Mouse (Mus musculus) limb, embryonic 10.5 days (tissue): ENCODE measurements around the gene Wnt9a. TPM values are rescaled to one million over a fixed set of nuclear protein-coding genes. Genes with fewer than 3 reads are reported as not detected.
A peak's percentile ranks its signal among the peaks of the same experiment; 100 is the strongest.
"Not testable (repeated sequence)": the region's sequence is repeated elsewhere in the genome, so short reads cannot be mapped to it uniquely, and the experiment has no call there.

Source experiments
- DNase-seq: peaks from one replicate; pipeline ENCODE4 v3.0.0-alpha.2; 2017; ENCODE audit warnings: low spot score
- H3K27ac ChIP-seq: fragments of 300-500 bp; sonication (generic); 2 replicates; pipeline ENCODE4 v1.5.1; 2016; ENCODE audit warnings: mild to moderate bottlenecking
- H3K27me3 ChIP-seq: fragments of 300-500 bp; sonication (generic); 2 replicates; pipeline ENCODE4 v1.6.1; 2016; ENCODE audit warnings: low read depth, mild to moderate bottlenecking; ENCODE audit not compliant: poor library complexity, severe bottlenecking
- H3K36me3 ChIP-seq: fragments of 300-500 bp; sonication (generic); 2 replicates; pipeline ENCODE4 v1.6.1; 2016; ENCODE audit warnings: mild to moderate bottlenecking, moderate library complexity
- H3K4me1 ChIP-seq: fragments of 300-500 bp; sonication (generic); 2 replicates; pipeline ENCODE4 v1.6.1; 2016
- H3K4me3 ChIP-seq: fragments of 300-500 bp; sonication (generic); 2 replicates; pipeline ENCODE4 v1.5.1; 2016; ENCODE audit warnings: mild to moderate bottlenecking, moderate library complexity
- H3K9me3 ChIP-seq: fragments of 300-500 bp; sonication (generic); replicated peaks from 2 replicates; pipeline ENCODE4 v1.6.1; 2016; ENCODE audit warnings: mild to moderate bottlenecking
- WGBS: fragments of 180-500 bp; shearing (Covaris S2); methylation state at CpG from one replicate; pipeline ENCODE4 v1.1.7; 2016; 5-methylcytosine and 5-hydroxymethylcytosine counted together
- microRNA-seq: library from miRNA; unstranded; fragments of <30 nt; microRNA quantifications from one replicate; pipeline ENCODE4, GENCODE M21; 2017
- polyA plus RNA-seq: library from polyadenylated mRNA; unstranded; fragments of >200 nt; fragmentation: Nextera tagmentation; extraction: Ambion mirVana; gene quantifications from 2 replicates; pipeline ENCODE4 v1.2.1, GENCODE M21; 2016

The Wnt9a gene
- polyA plus RNA-seq, 1 experiment from 2014 or later = 1.8 TPM

- H3K4me3 ChIP-seq = no peak overlapping the region
- no peak for DNase-seq
- no peak overlapping the region for H3K27ac ChIP-seq
- no peaks in the 10 kb centered on the region for H3K9me3 ChIP-seq
- 86% methylated on average over 9 of the region's 9 CpGs for WGBS
- peaks cover 38% of the 10 kb centered on the region for H3K4me1 ChIP-seq
- H3K36me3 ChIP-seq = no peaks in the 10 kb centered on the region
- H3K27me3 ChIP-seq = no peaks in the 10 kb centered on the region; the same call in none of the 2 replicates
Measured at GRCm38 (mm10) chr11:59361291-59361690, 54.6 kb downstream of the Wnt9a start.

- H3K4me1 ChIP-seq = peaks cover 26% of the 10 kb centered on the region; the same call in 1 of the 2 replicates
- peak overlapping the region; percentile 59; the same call in 1 of the 2 replicates for H3K27ac ChIP-seq
- DNase-seq = no peak
- no peak overlapping the region for H3K4me3 ChIP-seq
- H3K36me3 ChIP-seq = no peaks in the 10 kb centered on the region
- H3K9me3 ChIP-seq = no peaks in the 10 kb centered on the region
- no peaks in the 10 kb centered on the region; the same call in 1 of the 2 replicates for H3K27me3 ChIP-seq
- WGBS = 86% methylated on average over 9 of the region's 9 CpGs
Measured at GRCm38 (mm10) chr11:59364007-59364406, 57.3 kb downstream of the Wnt9a start.

- H3K27me3 ChIP-seq = no peaks in the 10 kb centered on the region; the same call in 1 of the 2 replicates
- peak overlapping the region; percentile 59; the same call in 1 of the 2 replicates for H3K27ac ChIP-seq
- peaks cover 26% of the 10 kb centered on the region; the same call in 1 of the 2 replicates for H3K4me1 ChIP-seq
- DNase-seq = no peak
- WGBS = 54% methylated on average over 3 of the region's 3 CpGs
- H3K4me3 ChIP-seq = no peak overlapping the region
- H3K36me3 ChIP-seq = no peaks in the 10 kb centered on the region
- H3K9me3 ChIP-seq = no peaks in the 10 kb centered on the region
Measured at GRCm38 (mm10) chr11:59364417-59364816, 57.7 kb downstream of the Wnt9a start.

- Histone ChIP-seq H3K4me3 (no peak overlapping the region), H3K4me1 (peaks cover 26% of the 10 kb centered on the region; the same call in 1 of the 2 replicates), H3K27me3 (no peaks in the 10 kb centered on the region; the same call in 1 of the 2 replicates), H3K9me3 (no peaks in the 10 kb centered on the region), H3K36me3 (no peaks in the 10 kb centered on the region), H3K27ac (no peak overlapping the region)
- WGBS = 83% methylated on average over 3 of the region's 3 CpGs
- DNase-seq = no peak
Measured at GRCm38 (mm10) chr11:59366031-59366430, 59.3 kb downstream of the Wnt9a start.

GRCm38 (mm10) chr11:59366633-59367032, 59.9 kb downstream of the Wnt9a start:
- peaks cover 26% of the 10 kb centered on the region; the same call in 1 of the 2 replicates for H3K4me1 ChIP-seq
- WGBS = 35% methylated on average over 3 of the region's 3 CpGs
- no peak overlapping the region for H3K27ac ChIP-seq
- no peak overlapping the region for H3K4me3 ChIP-seq
- no peaks in the 10 kb centered on the region; the same call in 1 of the 2 replicates for H3K27me3 ChIP-seq
- DNase-seq = peak; percentile 51
- H3K36me3 ChIP-seq = no peaks in the 10 kb centered on the region
- no peaks in the 10 kb centered on the region for H3K9me3 ChIP-seq

- not testable (repeated sequence) for H3K4me3 ChIP-seq
- 84% methylated on average over 4 of the region's 4 CpGs for WGBS
Measured at GRCm38 (mm10) chr11:59367955-59368354, 61.2 kb downstream of the Wnt9a start.

GRCm38 (mm10) chr11:59369848-59370247, 63.1 kb downstream of the Wnt9a start:
- WGBS = 79% methylated on average over 11 of the region's 11 CpGs
- Histone ChIP-seq H3K4me1 (peaks cover 7% of the 10 kb centered on the region; the same call in 1 of the 2 replicates), H3K4me3 (no peak overlapping the region)

More at GRCm38 (mm10) chr11:59367955-59368354, 61.2 kb downstream of the Wnt9a start:
- not testable (repeated sequence) for H3K27ac ChIP-seq, H3K9me3 ChIP-seq, H3K36me3 ChIP-seq, DNase-seq, H3K27me3 ChIP-seq
- peaks cover 20% of the 10 kb centered on the region; the same call in 1 of the 2 replicates for H3K4me1 ChIP-seq

GRCm38 (mm10) chr11:59375475-59375874, 68.7 kb downstream of the Wnt9a start, which contains the start of gene Prss38:
Prss38 (minus strand) TSS chr11:59375657.
- H3K27ac ChIP-seq = 0 out of 2 replicates have a peak within 1 kb of the TSS, but pooled peaks have one; percentile 17
- H3K36me3 ChIP-seq = no peaks in the 10 kb centered on the region
- H3K9me3 ChIP-seq = no peaks in the 10 kb centered on the region
- 78% methylated on average over 16 of the region's 16 CpGs for WGBS
- DNase-seq = no peak
- no peaks in the 10 kb centered on the region for H3K4me1 ChIP-seq
- H3K27me3 ChIP-seq = no peaks in the 10 kb centered on the region
- no peak within 1 kb of the TSS for H3K4me3 ChIP-seq

More at GRCm38 (mm10) chr11:59369848-59370247, 63.1 kb downstream of the Wnt9a start:
- DNase-seq = no peak
- H3K27me3 ChIP-seq = no peaks in the 10 kb centered on the region
- no peak overlapping the region for H3K27ac ChIP-seq
- no peaks in the 10 kb centered on the region for H3K9me3 ChIP-seq
- no peaks in the 10 kb centered on the region for H3K36me3 ChIP-seq

GRCm38 (mm10) chr11:59377999-59378398, 71.3 kb downstream of the Wnt9a start:
- Histone ChIP-seq H3K9me3 (no peaks in the 10 kb centered on the region), H3K36me3 (no peaks in the 10 kb centered on the region), H3K27me3 (no peaks in the 10 kb centered on the region), H3K4me1 (no peaks in the 10 kb centered on the region), H3K27ac (no peak overlapping the region), H3K4me3 (no peak overlapping the region)
- DNase-seq = no peak
- WGBS = 82% methylated on average over 3 of the region's 3 CpGs

GRCm38 (mm10) chr11:59379547-59379946, 72.8 kb downstream of the Wnt9a start:
- H3K36me3 ChIP-seq = no peaks in the 10 kb centered on the region
- H3K9me3 ChIP-seq = no peaks in the 10 kb centered on the region
- peaks cover 14% of the 10 kb centered on the region for H3K4me1 ChIP-seq
- no peak overlapping the region for H3K4me3 ChIP-seq
- DNase-seq = no peak
- H3K27ac ChIP-seq = no peak overlapping the region
- no peaks in the 10 kb centered on the region; the same call in 1 of the 2 replicates for H3K27me3 ChIP-seq

Small RNA genes within 50 kb of the gene (microRNA-seq; reads per million reads assigned to microRNA genes)
- gene Gm24756 = not detected

Other genes with a start within 250 kb of the Wnt9a start
- 0.11 and 0.13 TPM in 2 replicates for gene Obscn, start 170.5 kb upstream of the Wnt9a start, polyA plus RNA-seq
- gene Iba57, start 143.2 kb upstream of the Wnt9a start, polyA plus RNA-seq = 3.3 and 4.5 TPM in 2 replicates
- 0.23 TPM in 1 of 2 replicates, not detected in the other for gene Gjc2, start 123.7 kb upstream of the Wnt9a start, polyA plus RNA-seq
- gene Guk1, start 114.7 kb upstream of the Wnt9a start, polyA plus RNA-seq = 145 and 155 TPM in 2 replicates
- 123 and 131 TPM in 2 replicates for gene Mrpl55, start 104.4 kb upstream of the Wnt9a start, polyA plus RNA-seq
- 35.1 and 40.2 TPM in 2 replicates for gene 2310033P09Rik, start 98.6 kb upstream of the Wnt9a start, polyA plus RNA-seq
- 648 and 692 TPM in 2 replicates for gene Arf1, start 78.7 kb upstream of the Wnt9a start, polyA plus RNA-seq
- gene Wnt3a, start 16.2 kb upstream of the Wnt9a start, polyA plus RNA-seq = 0.14 and 0.53 TPM in 2 replicates
- gene Prss38, start 68.7 kb downstream of the Wnt9a start, polyA plus RNA-seq = not detected in 2 replicates
- gene Jmjd4, start 143.1 kb downstream of the Wnt9a start, polyA plus RNA-seq = 16.8 and 21.8 TPM in 2 replicates
- gene Snap47, start 144.3 kb downstream of the Wnt9a start, polyA plus RNA-seq = 106 and 122 TPM in 2 replicates
- gene Zfp867, start 165.5 kb downstream of the Wnt9a start, polyA plus RNA-seq = 5.7 and 7.9 TPM in 2 replicates
- gene Zkscan17, start 219.8 kb downstream of the Wnt9a start, polyA plus RNA-seq = 45.2 and 46.1 TPM in 2 replicates
- gene Nlrp3, start 234.6 kb downstream of the Wnt9a start, polyA plus RNA-seq = not detected in 2 replicates